Comparison of ENCODE assay signal across 24 mouse cellular contexts in genomic region chr19:58741036-58741435, GRCm38 (mm10). TPM values are rescaled to one million over a fixed set of nuclear protein-coding genes. Genes with fewer than 3 reads are reported as not detected.
"Had no signal": no experiment of that assay in that cellular context is flagged by ENCODE, and none has a peak within 500 bp of the region (broad histone marks: within the 10 kb centered on the region; RNA-seq: fewer than 3 reads in every experiment).

No protein-coding gene starts in this region.

- DNase-seq: retina, postnatal 1 day; right cerebral cortex, adult 18-20 months; right cerebral cortex, postnatal 14 days; right cerebral cortex, postnatal 25 days; right cerebral cortex, postnatal 4 days; spleen, adult 18-20 months; thymus, adult 18-20 months; thymus, adult 2 months; thymus, postnatal 14 days; thymus, postnatal 25 days; thymus, postnatal 36 days; thymus, postnatal 4 days had no signal

- H3K27ac ChIP-seq: neural tube, embryonic 12.5 days; neural tube, embryonic 13.5 days; neural tube, embryonic 15.5 days; stomach, embryonic 15.5 days; stomach, postnatal 0 days had no signal

- H3K9me3 ChIP-seq: neural tube, embryonic 12.5 days; neural tube, embryonic 13.5 days; neural tube, embryonic 15.5 days; stomach, embryonic 15.5 days had no signal

- H3K36me3 ChIP-seq: neural tube, embryonic 12.5 days; neural tube, embryonic 13.5 days; neural tube, embryonic 15.5 days; stomach, embryonic 15.5 days had no signal

- H3K27me3 ChIP-seq: neural tube, embryonic 12.5 days; neural tube, embryonic 13.5 days; neural tube, embryonic 15.5 days; stomach, embryonic 15.5 days had no signal

- H3K4me1 ChIP-seq: neural tube, embryonic 12.5 days; neural tube, embryonic 13.5 days; neural tube, embryonic 15.5 days; stomach, embryonic 15.5 days had no signal

- H3K4me3 ChIP-seq: neural tube, embryonic 12.5 days; neural tube, embryonic 13.5 days; neural tube, embryonic 15.5 days; stomach, embryonic 15.5 days had no signal

RNA-seq across cellular contexts. Expression of gene Pnliprp1, which starts 12.3 kb away (rescaled TPM):
- total RNA-seq: neutrophil, adult 5-6 weeks had no signal
- polyA plus RNA-seq: neural tube, embryonic 12.5 days; neural tube, embryonic 13.5 days; neural tube, embryonic 14.5 days; stomach, embryonic 14.5 days; urinary bladder, adult 2 months had no signal

RNA-seq across cellular contexts. Expression of gene Pnliprp2, which starts 18.5 kb away (rescaled TPM):
- total RNA-seq: neutrophil, adult 5-6 weeks had no signal
- polyA plus RNA-seq: neural tube, embryonic 12.5 days; neural tube, embryonic 14.5 days; neural tube, embryonic 15.5 days; thymus, adult 2 months had no signal

RNA-seq across cellular contexts. Expression of gene 1700019N19Rik, which starts 53.2 kb away (rescaled TPM):
- total RNA-seq: neutrophil, adult 5-6 weeks had no signal
- polyA plus RNA-seq: neural tube, embryonic 12.5 days; neural tube, embryonic 13.5 days; neural tube, embryonic 14.5 days; neural tube, embryonic 15.5 days; small intestine, adult 2 months; spleen, adult 2 months; stomach, embryonic 14.5 days; thymus, postnatal 0 days had no signal
